Mouse (Mus musculus) liver, postnatal 0 days (tissue): Measurements from ENCODE around the gene Klhl12.

Experiments
- CTCF ChIP-seq: sonication (generic); IDR thresholded peaks from 2 replicates; pipeline ENCODE4 v1.5.1; 2016; ENCODE audit warnings: antibody characterized with exemption, low read depth
- EP300 ChIP-seq: IDR thresholded peaks from 2 replicates; pipeline ENCODE4 v1.6.1; 2016; ENCODE audit warnings: antibody characterized with exemption, low read depth, mild to moderate bottlenecking

- TF ChIP-seq CTCF: no peak
- TF ChIP-seq EP300: no peak
Observed at GRCm38 (mm10) chr1:134406414-134406771, 48.9 kb upstream of the Klhl12 start.
